Mouse (Mus musculus) left cerebral cortex, adult 2 months (tissue): ENCODE measurements around the gene Lypd5. TPM values are rescaled to one million over a fixed set of nuclear protein-coding genes. Genes with fewer than 3 reads are reported as not detected.
"Not testable (repeated sequence)": the region's sequence is repeated elsewhere in the genome, so short reads cannot be mapped to it uniquely, and the experiment has no call there.

Experiments used
- DNase-seq, 2 experiments: peaks; one replicate each; pipeline ENCODE4 v3.0.0; 2021 to 2022; ENCODE audit warnings: low spot score in 2 of 2, mixed read lengths in 1 of 2; ENCODE audit errors: extremely low spot score in 1 of 2
- H3K27ac ChIP-seq: fragments of 200-600 bp; 2 replicates; pipeline ENCODE4 v1.8.1; 2022
- H3K4me3 ChIP-seq: fragments of 200-600 bp; 2 replicates; pipeline ENCODE4 v1.8.1; 2022
- CTCF ChIP-seq: fragments of 200-600 bp; IDR thresholded peaks from 2 replicates; pipeline ENCODE4 v1.8.1; 2022; ENCODE audit warnings: antibody characterized with exemption, mild to moderate bottlenecking, moderate library complexity
- intact Hi-C: fragments of 180-260 bp; cut with DNase I; formaldehyde crosslinking; loops from one replicate; pipeline ENCODE4 v1.15.1; 2025
- microRNA-seq, 2 experiments: library from miRNA; unstranded; fragments of <30 nt; microRNA quantifications; one replicate each; pipeline ENCODE4 v1.2.0; 2021
- total RNA-seq, 2 experiments: library from RNA; stranded (reverse); gene quantifications; 2 replicates each; pipeline ENCODE4 v1.2.3; 2021

Lypd5 gene
- total RNA-seq, 2 experiments from 2014 or later = not detected

DNA sequence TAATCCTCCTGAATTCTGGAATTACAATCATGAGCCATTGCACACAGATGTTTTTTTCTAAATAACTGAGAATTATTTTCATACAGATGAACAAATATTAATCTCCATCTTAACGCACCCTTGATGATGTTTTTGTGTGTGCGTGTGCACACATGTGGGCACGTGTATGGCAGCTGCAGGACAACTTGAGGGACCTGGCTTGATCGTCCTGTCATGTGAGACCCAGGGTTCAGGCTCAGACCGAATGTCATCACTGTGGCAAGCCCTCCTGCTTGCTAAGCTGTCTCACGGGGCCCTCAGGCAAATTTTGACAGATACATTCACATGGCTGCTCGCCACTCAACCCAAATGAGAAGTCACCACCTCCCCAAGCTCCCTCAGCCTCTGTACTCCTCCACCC lies 41.5 kb downstream of the Lypd5 start:
- no peak for TF ChIP-seq CTCF
- Histone ChIP-seq H3K4me3 (no peak overlapping the region), H3K27ac (no peak overlapping the region)
- no peak for DNase-seq
- intact Hi-C loops = no loop called here

GRCm38 (mm10) chr7:24391077-24391476 lies 42.1 kb downstream of the Lypd5 start:
- H3K4me3 ChIP-seq = no peak overlapping the region
- intact Hi-C loops = no loop called here
- no peak for DNase-seq
- H3K27ac ChIP-seq = no peak overlapping the region
- no peak for TF ChIP-seq CTCF

DNA sequence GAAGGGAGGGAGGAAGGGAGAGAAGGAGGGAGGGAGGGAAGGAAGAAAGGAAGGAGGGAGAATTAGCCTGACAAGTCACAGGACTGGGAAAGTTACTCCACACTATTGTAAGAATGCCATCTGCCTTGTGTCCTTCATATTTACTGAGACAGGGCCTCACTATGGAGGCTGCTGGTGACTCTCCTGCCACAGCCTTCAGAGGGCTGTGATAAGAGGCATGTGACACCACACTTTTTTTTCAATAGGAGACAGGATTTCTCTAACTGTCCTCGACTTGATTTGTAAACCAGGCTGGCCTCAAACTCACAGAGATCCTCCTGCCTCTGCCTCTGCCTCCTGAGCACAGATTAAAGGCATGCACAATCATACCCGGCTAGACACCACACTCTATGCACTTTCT lies 42.7 kb downstream of the Lypd5 start:
- Histone ChIP-seq H3K4me3 (no peak overlapping the region), H3K27ac (no peak overlapping the region)
- DNase-seq = no peak
- intact Hi-C loops = no loop called here
- no peak for TF ChIP-seq CTCF

DNA sequence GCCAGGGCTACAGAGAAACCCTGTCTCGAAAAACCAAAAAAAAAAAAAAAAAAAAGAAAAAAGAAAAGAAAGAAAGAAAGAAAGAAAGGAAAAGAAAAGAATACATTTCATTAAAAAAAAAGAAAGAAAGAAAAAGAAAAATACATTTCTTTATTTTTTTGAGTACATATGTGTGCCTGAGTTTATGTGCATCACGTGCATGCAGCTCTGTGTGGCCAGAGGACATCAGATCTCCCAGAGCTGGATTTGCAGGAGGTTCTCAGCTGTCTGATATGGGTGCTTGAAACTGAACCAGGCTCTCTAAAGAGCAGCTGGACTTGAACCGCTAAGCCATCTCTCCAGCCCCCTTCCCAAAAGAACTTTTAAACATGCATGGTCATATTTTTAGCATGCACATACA lies 45.1 kb downstream of the Lypd5 start:
- no peak overlapping the region for H3K4me3 ChIP-seq
- intact Hi-C loops = no loop called here
- no peak overlapping the region for H3K27ac ChIP-seq
- no peak for TF ChIP-seq CTCF
- DNase-seq = no peak

DNA sequence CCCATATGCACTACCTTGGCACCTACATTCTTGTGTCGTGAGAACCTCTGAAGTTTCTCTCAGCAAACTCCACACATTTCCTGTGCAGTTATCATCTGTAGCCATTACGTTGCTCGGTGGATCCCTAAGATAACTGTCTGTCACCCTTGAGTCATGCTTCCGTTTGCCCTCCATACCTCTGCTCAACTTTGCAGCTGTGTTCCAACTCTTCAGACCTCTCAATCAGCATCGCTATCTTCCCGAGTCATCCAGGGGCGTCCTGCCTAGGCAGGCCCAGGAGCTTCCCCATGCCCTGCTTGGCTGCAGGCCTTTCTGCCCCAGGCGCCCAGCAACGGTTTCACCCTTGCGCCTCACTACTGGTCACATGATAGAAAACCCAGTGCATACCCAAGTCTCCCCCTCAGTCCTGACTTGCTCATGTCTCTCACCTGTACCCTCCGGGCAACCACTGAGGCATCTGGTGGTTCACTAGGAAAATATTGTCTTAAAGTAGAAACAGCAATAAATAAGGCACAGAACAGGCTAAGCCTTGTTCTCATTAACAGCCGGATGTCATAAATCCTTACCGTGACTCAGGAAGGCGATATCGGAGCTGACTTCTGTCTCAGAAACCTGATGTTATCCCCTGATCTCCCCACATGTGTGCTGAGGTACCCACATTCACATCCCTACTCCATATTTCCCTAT lies 45.6 kb downstream of the Lypd5 start:
- no peak for DNase-seq
- no peak for TF ChIP-seq CTCF
- H3K27ac ChIP-seq = no peak overlapping the region
- intact Hi-C loops = no loop called here
- H3K4me3 ChIP-seq = no peak overlapping the region

DNA sequence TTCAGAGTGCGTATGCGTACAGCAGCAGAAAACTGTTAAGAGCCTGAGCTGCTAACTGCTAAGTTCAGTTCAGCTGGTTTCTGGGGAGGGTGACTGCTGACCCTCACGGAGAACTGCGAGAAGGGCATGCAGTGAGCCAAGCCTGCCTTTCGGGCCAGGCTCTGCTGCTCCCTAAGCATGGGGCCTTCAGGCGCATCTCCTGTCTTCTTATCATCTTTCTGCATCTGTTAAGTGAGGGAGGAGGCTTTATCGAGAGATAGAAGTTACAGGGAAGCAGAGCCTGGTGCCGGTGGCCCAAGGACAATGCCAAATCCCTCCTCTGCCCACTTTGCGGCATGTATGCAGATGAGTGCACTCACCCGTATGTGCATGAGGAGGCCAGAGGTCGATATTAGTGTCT lies 47.8 kb downstream of the Lypd5 start:
- no peak for TF ChIP-seq CTCF
- H3K4me3 ChIP-seq = no peak overlapping the region
- DNase-seq = no peak
- intact Hi-C loops = no loop called here
- H3K27ac ChIP-seq = no peak overlapping the region

GRCm38 (mm10) chr7:24398364-24398913 lies 49.4 kb downstream of the Lypd5 start:
- H3K4me3 ChIP-seq = no peak overlapping the region
- intact Hi-C loops = loop anchor here (2.0 kb wide), 1 partner anchor 318 kb away; the partner anchor contains the start of gene Zfp180
- H3K27ac ChIP-seq = no peak overlapping the region

GRCm38 (mm10) chr7:24399256-24400081 lies 50.5 kb downstream of the Lypd5 start, which contains the start of gene Smg9:
TSS of gene Smg9 (plus strand) at chr7:24399619.
- Histone ChIP-seq H3K27ac (peak within 1 kb of the TSS; percentile 96), H3K4me3 (peak within 1 kb of the TSS; percentile 80)
- intact Hi-C loops = loop anchor here (2.0 kb wide), 1 partner anchor 319 kb away; the partner anchor contains the start of gene Zfp180
- TF ChIP-seq CTCF = no peak
- peak; percentile 95 to 97 for DNase-seq

More at GRCm38 (mm10) chr7:24398364-24398913, 49.4 kb downstream of the Lypd5 start:
- DNase-seq = no peak
- no peak for TF ChIP-seq CTCF

GRCm38 (mm10) chr7:24400082-24400452 lies 51.1 kb downstream of the Lypd5 start:
- DNase-seq = no peak
- no peak for TF ChIP-seq CTCF
- Histone ChIP-seq H3K4me3 (peak overlapping the region; percentile 80), H3K27ac (peak overlapping the region; percentile 96)
- intact Hi-C loops = no loop called here

- intact Hi-C loops, H3K4me3 ChIP-seq: not testable (repeated sequence)
These were observed 51.5 kb downstream of the Lypd5 start for GRCm38 (mm10) chr7:24400489-24400888.

GRCm38 (mm10) chr7:24402851-24403250 lies 53.9 kb downstream of the Lypd5 start:
- TF ChIP-seq CTCF = peak; percentile 47
- DNase-seq = no peak
- Histone ChIP-seq H3K4me3 (no peak overlapping the region), H3K27ac (no peak overlapping the region)
- intact Hi-C loops = no loop called here

More at GRCm38 (mm10) chr7:24400489-24400888, 51.5 kb downstream of the Lypd5 start:
- not testable (repeated sequence) for H3K27ac ChIP-seq, DNase-seq

Small RNA genes within 50 kb of the gene (microRNA-seq; reads per million reads assigned to microRNA genes)
- gene Gm27592 = 0 reads per million in 2 experiments

Other genes with a start within 250 kb of the Lypd5 start
- gene Zfp112, start 236.9 kb upstream of the Lypd5 start, total RNA-seq = 10 to 100 TPM in 1 of 2 experiments, 1 to 10 TPM in 1; 10.0 to 11.9 TPM
- 10 to 100 TPM; 22.0 to 23.1 TPM for gene Zfp235, start 215.0 kb upstream of the Lypd5 start, total RNA-seq
- 1 to 10 TPM; 2.7 to 4.5 TPM for gene Zfp114, start 174.1 kb upstream of the Lypd5 start, total RNA-seq
- 10 to 100 TPM; 12.8 to 15.1 TPM for gene Zfp111, start 137.8 kb upstream of the Lypd5 start, total RNA-seq
- gene Zfp109, start 111.6 kb upstream of the Lypd5 start, total RNA-seq = 10 to 100 TPM; 10.1 to 10.4 TPM
- 1 to 10 TPM; 8.7 to 9.2 TPM for gene Zfp108, start 94.4 kb upstream of the Lypd5 start, total RNA-seq
- 10 to 100 TPM; 12.8 to 18.3 TPM for gene Zfp93, start 78.8 kb upstream of the Lypd5 start, total RNA-seq
- 10 to 100 TPM; 19.4 to 21.5 TPM for gene Zfp61, start 48.0 kb upstream of the Lypd5 start, total RNA-seq
- gene Zfp94, start 32.5 kb upstream of the Lypd5 start, total RNA-seq = 10 to 100 TPM; 14.0 to 14.5 TPM
- gene Tescl, start 15.3 kb upstream of the Lypd5 start, total RNA-seq = not detected
- gene Kcnn4, start 21.1 kb downstream of the Lypd5 start, total RNA-seq = under 1 TPM; 0.19 to 0.45 TPM
- 10 to 100 TPM; 43.7 to 47.5 TPM for gene Smg9, start 50.4 kb downstream of the Lypd5 start, total RNA-seq
- under 1 TPM in 1 of 2 experiments, not detected in 1; 0.77 TPM for gene Irgc1, start 103.1 kb downstream of the Lypd5 start, total RNA-seq
- gene Plaur, start 113.3 kb downstream of the Lypd5 start, total RNA-seq = 1 to 10 TPM; 1.0 to 1.1 TPM
- 100 to 1,000 TPM; 213 to 219 TPM for gene Cadm4, start 132.8 kb downstream of the Lypd5 start, total RNA-seq
- gene Zfp428, start 157.8 kb downstream of the Lypd5 start, total RNA-seq = 10 to 100 TPM; 45.9 to 46.0 TPM
- gene AC161166.1, start 163.3 kb downstream of the Lypd5 start, total RNA-seq = not detected
- 10 to 100 TPM; 81.6 to 84.3 TPM for gene Irgq, start 181.5 kb downstream of the Lypd5 start, total RNA-seq
- not detected for gene Pinlyp, start 196.9 kb downstream of the Lypd5 start, total RNA-seq
- gene Xrcc1, start 197.1 kb downstream of the Lypd5 start, total RNA-seq = 10 to 100 TPM; 32.8 to 39.5 TPM
- gene Ethe1, start 238.3 kb downstream of the Lypd5 start, total RNA-seq = 10 to 100 TPM; 14.4 to 14.6 TPM
- gene Zfp575, start 238.4 kb downstream of the Lypd5 start, total RNA-seq = 1 to 10 TPM; 6.8 to 6.9 TPM